Mouse (Mus musculus): ENCODE measurements around the gene Krt19. TPM values are rescaled to one million over a fixed set of nuclear protein-coding genes. Genes with fewer than 3 reads are reported as not detected.

Gene Krt19
- polyA plus RNA-seq, 1 experiment = not detected

DNA sequence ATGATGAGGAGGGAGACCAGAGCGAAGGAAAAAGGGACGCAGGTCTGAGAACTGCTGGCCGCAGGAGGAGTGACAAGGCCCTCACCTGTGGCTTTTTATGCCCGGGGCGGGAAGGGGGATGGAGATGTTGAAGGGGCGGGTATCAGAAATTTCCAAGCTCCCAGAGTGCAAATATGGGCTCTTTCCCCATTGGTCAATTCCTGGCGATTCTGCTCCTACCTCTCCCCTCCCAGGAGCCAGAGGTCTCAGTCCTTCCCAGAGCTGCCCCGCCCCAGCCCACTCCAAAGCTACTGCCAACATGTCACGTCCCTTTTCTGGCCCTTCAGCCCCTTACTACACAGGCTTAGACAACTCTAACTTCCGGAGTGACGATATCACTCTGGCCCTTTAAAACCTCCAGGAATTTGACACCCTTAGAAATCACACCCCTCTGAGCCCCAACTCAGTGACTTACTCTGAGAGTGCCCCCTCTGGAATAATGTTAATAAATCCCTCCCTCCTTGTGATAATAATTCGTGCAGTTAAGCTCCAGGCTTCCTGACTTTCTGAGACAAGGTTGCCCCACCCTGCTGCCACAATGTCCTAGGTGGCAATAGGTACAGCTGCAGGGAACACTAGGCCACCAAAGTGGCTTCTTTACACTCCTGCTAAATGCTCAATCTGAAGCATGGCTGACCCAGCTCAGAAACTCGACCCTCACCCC, 2.5 kb downstream of the Krt19 start:
- 17% methylated on average over 13 of the region's 13 CpGs for WGBS
- no peak for TF ChIP-seq POLR2A (IDR thresholded peaks at IDR 0.05; ENCODE audit: insufficient read depth, low read depth, low read length)
- TF ChIP-seq CTCF (IDR thresholded peaks at IDR 0.05; ENCODE audit: insufficient read depth, low read depth, low read length) = no peak
- Histone ChIP-seq H3K27ac (ENCODE audit: insufficient read depth, low read depth, low read length) (no peak overlapping the region), H3K4me3 (ENCODE audit: insufficient read depth, low read depth, low read length) (no peak overlapping the region), H3K4me1 (ENCODE audit: control insufficient read depth, insufficient read depth, low read length) (peaks cover 11% of the 10 kb centered on the region)

- 3% methylated on average over 20 of the region's 20 CpGs for WGBS
- no peak overlapping the region for H3K27ac ChIP-seq (ENCODE audit: insufficient read depth, low read depth, low read length)
- TF ChIP-seq CTCF (IDR thresholded peaks at IDR 0.05; ENCODE audit: insufficient read depth, low read depth, low read length) (no peak), POLR2A (IDR thresholded peaks at IDR 0.05; ENCODE audit: insufficient read depth, low read depth, low read length) (no peak)
- H3K4me1 ChIP-seq (ENCODE audit: control insufficient read depth, insufficient read depth, low read length) = peaks cover 11% of the 10 kb centered on the region
- H3K4me3 ChIP-seq (ENCODE audit: insufficient read depth, low read depth, low read length) = no peak overlapping the region
Observed at GRCm38 (mm10) chr11:100145104-100145503, 3.4 kb downstream of the Krt19 start.

DNA sequence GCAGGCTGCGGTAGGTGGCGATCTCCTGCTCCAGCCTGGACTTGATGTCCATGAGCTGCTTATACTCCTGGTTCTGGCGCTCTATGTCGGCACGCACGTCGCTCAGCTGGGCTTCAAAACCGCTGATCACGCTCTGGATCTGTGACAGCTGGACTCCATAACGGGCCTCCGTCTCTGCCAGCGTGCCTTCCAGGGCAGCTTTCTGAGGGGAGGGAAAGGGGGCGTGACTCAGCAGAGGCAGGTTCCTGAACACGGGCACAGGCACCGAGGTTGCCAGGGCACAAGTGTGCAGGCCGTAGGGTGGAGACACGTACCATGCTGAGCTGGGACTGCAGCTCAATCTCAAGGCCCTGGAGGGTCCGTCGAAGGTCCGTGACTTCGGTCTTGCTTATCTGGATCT, 7.5 kb downstream of the Krt19 start:
- no peak overlapping the region for H3K27ac ChIP-seq (ENCODE audit: insufficient read depth, low read depth, low read length)
- WGBS = 86% methylated on average over 21 of the region's 21 CpGs
- TF ChIP-seq CTCF (IDR thresholded peaks at IDR 0.05; ENCODE audit: insufficient read depth, low read depth, low read length) = no peak
- TF ChIP-seq POLR2A (IDR thresholded peaks at IDR 0.05; ENCODE audit: insufficient read depth, low read depth, low read length) = no peak
- H3K4me3 ChIP-seq (ENCODE audit: insufficient read depth, low read depth, low read length) = no peak overlapping the region
- H3K4me1 ChIP-seq (ENCODE audit: control insufficient read depth, insufficient read depth, low read length) = peaks cover 13% of the 10 kb centered on the region

DNA sequence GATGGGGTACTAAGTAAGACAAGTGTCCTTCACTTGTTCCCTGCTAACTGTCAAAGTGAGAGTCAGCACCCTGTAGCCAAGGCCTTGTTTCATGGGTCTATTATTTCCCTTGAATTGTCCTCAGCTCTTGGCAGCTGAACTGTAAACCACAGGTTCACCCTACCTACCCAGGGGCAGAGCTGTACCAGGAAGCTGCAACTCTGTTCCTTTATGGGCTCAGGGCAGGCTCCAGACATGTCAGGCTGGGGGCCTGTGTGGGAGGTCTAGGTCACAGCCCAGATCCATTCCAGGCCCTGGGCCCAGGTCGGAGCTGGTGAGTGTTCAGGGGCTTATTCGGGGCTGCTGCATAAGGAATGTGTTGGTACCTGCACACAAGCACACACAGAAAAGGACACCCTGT, 9.1 kb downstream of the Krt19 start:
- no peak for TF ChIP-seq POLR2A (IDR thresholded peaks at IDR 0.05; ENCODE audit: insufficient read depth, low read depth, low read length)
- TF ChIP-seq CTCF (IDR thresholded peaks at IDR 0.05; ENCODE audit: insufficient read depth, low read depth, low read length) = no peak

GRCm38 (mm10) chr11:100138809-100139208, 9.7 kb downstream of the Krt19 start:
- TF ChIP-seq POLR2A (IDR thresholded peaks at IDR 0.05; ENCODE audit: insufficient read depth, low read depth, low read length) (no peak), CTCF (IDR thresholded peaks at IDR 0.05; ENCODE audit: insufficient read depth, low read depth, low read length) (no peak)
- no peak overlapping the region for H3K4me3 ChIP-seq (ENCODE audit: insufficient read depth, low read depth, low read length)
- H3K27ac ChIP-seq (ENCODE audit: insufficient read depth, low read depth, low read length) = no peak overlapping the region
- peaks cover 2% of the 10 kb centered on the region; the same call in 1 of the 2 replicates for H3K4me1 ChIP-seq (ENCODE audit: control insufficient read depth, insufficient read depth, low read length)
- WGBS = 79% methylated on average over 7 of the region's 7 CpGs

More for the DNA sequence above, 9.1 kb downstream of the Krt19 start:
- peaks cover 2% of the 10 kb centered on the region; the same call in 1 of the 2 replicates for H3K4me1 ChIP-seq (ENCODE audit: control insufficient read depth, insufficient read depth, low read length)
- no peak overlapping the region for H3K4me3 ChIP-seq (ENCODE audit: insufficient read depth, low read depth, low read length)
- no peak overlapping the region for H3K27ac ChIP-seq (ENCODE audit: insufficient read depth, low read depth, low read length)
- 91% methylated on average over 2 of the region's 2 CpGs for WGBS

GRCm38 (mm10) chr11:100137693-100138092, 10.8 kb downstream of the Krt19 start:
- Histone ChIP-seq H3K27ac (ENCODE audit: insufficient read depth, low read depth, low read length) (no peak overlapping the region), H3K4me3 (ENCODE audit: insufficient read depth, low read depth, low read length) (no peak overlapping the region), H3K4me1 (ENCODE audit: control insufficient read depth, insufficient read depth, low read length) (peaks cover 2% of the 10 kb centered on the region; the same call in 1 of the 2 replicates)
- 72% methylated on average over 5 of the region's 5 CpGs for WGBS
- TF ChIP-seq POLR2A (IDR thresholded peaks at IDR 0.05; ENCODE audit: insufficient read depth, low read depth, low read length) (no peak), CTCF (IDR thresholded peaks at IDR 0.05; ENCODE audit: insufficient read depth, low read depth, low read length) (no peak)

GRCm38 (mm10) chr11:100136559-100136958, 11.9 kb downstream of the Krt19 start:
- Histone ChIP-seq H3K27ac (ENCODE audit: insufficient read depth, low read depth, low read length) (no peak overlapping the region), H3K4me3 (ENCODE audit: insufficient read depth, low read depth, low read length) (no peak overlapping the region), H3K4me1 (ENCODE audit: control insufficient read depth, insufficient read depth, low read length) (peaks cover 7% of the 10 kb centered on the region; the same call in 1 of the 2 replicates)
- no peak for TF ChIP-seq CTCF (IDR thresholded peaks at IDR 0.05; ENCODE audit: insufficient read depth, low read depth, low read length)
- TF ChIP-seq POLR2A (IDR thresholded peaks at IDR 0.05; ENCODE audit: insufficient read depth, low read depth, low read length) = no peak
- 65% methylated on average over 5 of the region's 5 CpGs for WGBS

GRCm38 (mm10) chr11:100135731-100136130, 12.7 kb downstream of the Krt19 start, which contains the start of gene Krt15:
Krt15 (minus strand) TSS chr11:100135928.
- TF ChIP-seq CTCF (IDR thresholded peaks at IDR 0.05; ENCODE audit: insufficient read depth, low read depth, low read length) (no peak), POLR2A (IDR thresholded peaks at IDR 0.05; ENCODE audit: insufficient read depth, low read depth, low read length) (no peak)
- no peak within 1 kb of the TSS for H3K4me3 ChIP-seq (ENCODE audit: insufficient read depth, low read depth, low read length)
- H3K4me1 ChIP-seq (ENCODE audit: control insufficient read depth, insufficient read depth, low read length) = peaks cover 7% of the 10 kb centered on the region; the same call in 1 of the 2 replicates
- no peak within 1 kb of the TSS for H3K27ac ChIP-seq (ENCODE audit: insufficient read depth, low read depth, low read length)
- 72% methylated on average over 7 of the region's 7 CpGs for WGBS

DNA sequence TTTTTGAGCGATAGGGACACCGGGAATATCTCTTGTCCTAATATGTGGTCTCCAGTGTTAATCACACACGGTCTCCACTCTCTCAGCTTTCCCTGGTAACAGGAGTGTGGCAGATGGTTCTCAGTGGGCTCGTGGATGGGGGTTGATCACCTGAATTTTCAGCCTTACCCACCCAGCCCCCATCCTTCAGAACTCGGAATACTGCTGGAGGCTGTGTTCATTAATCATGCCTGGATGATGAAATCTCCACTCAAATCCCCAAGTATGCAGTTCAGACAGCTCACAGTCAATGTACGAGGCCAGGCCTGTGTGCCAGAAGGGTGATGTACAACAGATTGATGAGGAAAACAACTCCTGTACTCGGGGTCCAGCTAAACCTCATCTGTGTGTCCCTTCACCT, 23.6 kb downstream of the Krt19 start:
- WGBS = 89% methylated on average over 7 of the region's 7 CpGs
- no peak overlapping the region for H3K27ac ChIP-seq (ENCODE audit: insufficient read depth, low read depth, low read length)

More for the DNA sequence above, 23.6 kb downstream of the Krt19 start:
- TF ChIP-seq CTCF (IDR thresholded peaks at IDR 0.05; ENCODE audit: insufficient read depth, low read depth, low read length) (no peak), POLR2A (IDR thresholded peaks at IDR 0.05; ENCODE audit: insufficient read depth, low read depth, low read length) (no peak)
- H3K4me1 ChIP-seq (ENCODE audit: control insufficient read depth, insufficient read depth, low read length) = no peaks in the 10 kb centered on the region
- H3K4me3 ChIP-seq (ENCODE audit: insufficient read depth, low read depth, low read length) = no peak overlapping the region

Measured in olfactory bulb, adult 2 months (tissue).